Mouse (Mus musculus) thymus, adult 2 months (tissue): Measurements from ENCODE around the gene Atf7ip.

Experiments
- CTCF ChIP-seq: fragments of 200-500 bp; IDR thresholded peaks from 2 replicates; pipeline ENCODE4 v1.5.1; 2012; ENCODE audit warnings: mild to moderate bottlenecking, control low read depth, low read length, moderate library complexity, borderline replicate concordance; ENCODE audit not compliant: control insufficient read depth, poor library complexity, insufficient read depth; ENCODE audit errors: extremely low read depth
- POLR2A ChIP-seq: fragments of 200-500 bp; IDR thresholded peaks from 2 replicates; pipeline ENCODE4 v1.6.1; 2012; ENCODE audit warnings: mild to moderate bottlenecking, low read length, control low read depth, moderate library complexity; ENCODE audit not compliant: control insufficient read depth, poor library complexity, insufficient read depth; ENCODE audit errors: extremely low read depth

DNA sequence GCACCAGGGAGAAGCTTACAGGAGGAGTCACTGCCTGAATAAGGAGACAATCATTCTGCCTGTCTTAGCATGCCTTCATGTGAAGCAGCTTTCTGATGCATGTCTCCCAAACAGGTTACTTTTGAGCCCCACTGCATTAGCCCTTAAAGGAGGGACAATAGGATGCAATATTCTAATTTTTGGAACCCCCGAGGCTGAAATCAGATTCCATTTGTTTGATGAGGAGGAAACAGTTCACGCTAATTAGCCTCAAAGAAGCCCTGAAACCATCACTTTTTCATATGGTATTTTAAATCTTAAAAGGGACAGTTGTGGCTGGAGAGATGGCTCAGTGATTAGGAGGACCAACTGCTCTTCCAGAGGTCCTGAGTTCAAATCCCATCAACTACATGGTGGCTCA, 22.4 kb upstream of the Atf7ip start:
- TF ChIP-seq POLR2A: no peak
- no peak for TF ChIP-seq CTCF
